Mouse (Mus musculus): ENCODE measurements around the gene Rsu1. TPM values are rescaled to one million over a fixed set of nuclear protein-coding genes. Genes with fewer than 3 reads are reported as not detected.

Gene Rsu1
- polyA plus RNA-seq, 1 experiment from 2014 or later = 158 TPM

DNA sequence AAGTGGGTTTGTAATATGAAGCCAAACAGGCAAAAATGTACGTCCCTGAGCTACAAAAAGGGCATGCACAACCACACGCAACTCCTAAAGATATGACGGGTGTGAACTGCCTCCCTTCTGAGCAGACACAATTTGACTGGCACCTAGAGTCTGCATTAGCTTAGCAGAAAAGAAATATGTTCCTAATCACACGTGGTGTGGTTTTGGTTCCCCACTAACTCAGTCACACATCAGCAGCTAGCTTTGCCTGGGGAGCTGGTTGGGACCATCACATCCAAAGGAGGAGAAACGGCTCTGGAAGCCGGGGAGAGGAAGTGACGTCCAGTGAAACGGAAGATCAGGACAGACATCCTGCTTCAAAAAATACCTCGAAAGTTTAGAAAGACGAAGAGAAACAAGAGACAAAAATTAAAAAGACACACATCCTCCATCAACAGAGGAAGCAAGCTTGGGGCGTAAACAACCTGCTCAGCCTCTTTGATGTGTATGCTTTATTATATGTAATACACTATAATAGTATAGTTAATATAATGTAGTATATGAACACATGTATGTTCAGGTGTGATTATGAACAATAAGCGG lies 37.9 kb downstream of the Rsu1 start:
- Histone ChIP-seq H3K27me3 (replicated peaks; ENCODE audit: insufficient read depth, low read length) (no peaks in the 10 kb centered on the region), H3K36me3 (ENCODE audit: insufficient read depth, low read length) (no peaks in the 10 kb centered on the region), H3K27ac (ENCODE audit: low read length) (no peak overlapping the region), H3K9me3 (ENCODE audit: low read length) (no peaks in the 10 kb centered on the region), H3K4me2 (replicated peaks; ENCODE audit: low read depth, low read length) (no peak overlapping the region), H3K4me3 (ENCODE audit: low read depth, low read length) (no peak overlapping the region), H3K4me1 (ENCODE audit: insufficient read depth, low read depth, low read length) (no peaks in the 10 kb centered on the region), H3K9ac (replicated peaks; ENCODE audit: low read depth) (no peak overlapping the region)
- ATAC-seq = no peak
- TF ChIP-seq EP300 (IDR thresholded peaks at IDR 0.05) (no peak), CTCF (IDR thresholded peaks at IDR 0.05) (no peak)
- WGBS = 70% methylated on average over 12 of the region's 12 CpGs
- DNase-seq (ENCODE audit: low spot score) = no peak

DNA sequence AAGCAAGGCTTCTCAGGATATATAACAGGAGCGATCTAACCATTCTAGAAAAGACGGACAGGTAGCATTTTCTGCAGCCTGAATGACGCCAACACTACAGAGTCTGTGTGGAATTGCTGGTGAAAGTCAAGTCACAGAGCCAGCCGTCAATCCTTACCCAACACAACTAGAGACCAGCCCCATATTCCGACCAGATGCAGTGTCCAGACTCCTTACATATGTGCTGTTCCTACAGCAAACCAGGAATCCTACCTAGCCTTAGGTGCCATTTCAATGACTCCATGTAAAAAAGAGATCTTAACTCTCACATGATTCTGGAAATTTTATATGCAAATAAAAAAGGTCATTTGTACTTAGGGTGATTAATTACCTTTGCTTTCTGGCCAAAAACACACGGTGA lies 38.9 kb downstream of the Rsu1 start:
- Histone ChIP-seq H3K27ac (ENCODE audit: low read length) (no peak overlapping the region), H3K27me3 (replicated peaks; ENCODE audit: insufficient read depth, low read length) (no peaks in the 10 kb centered on the region), H3K9ac (replicated peaks; ENCODE audit: low read depth) (no peak overlapping the region), H3K4me3 (ENCODE audit: low read depth, low read length) (no peak overlapping the region), H3K36me3 (ENCODE audit: insufficient read depth, low read length) (no peaks in the 10 kb centered on the region), H3K9me3 (ENCODE audit: low read length) (no peaks in the 10 kb centered on the region), H3K4me1 (ENCODE audit: insufficient read depth, low read depth, low read length) (no peaks in the 10 kb centered on the region), H3K4me2 (replicated peaks; ENCODE audit: low read depth, low read length) (no peak overlapping the region)
- no peak for ATAC-seq
- WGBS = 90% methylated on average over 6 of the region's 6 CpGs
- TF ChIP-seq EP300 (IDR thresholded peaks at IDR 0.05) = no peak
- TF ChIP-seq CTCF (IDR thresholded peaks at IDR 0.05) = no peak
- DNase-seq (ENCODE audit: low spot score) = no peak

DNA sequence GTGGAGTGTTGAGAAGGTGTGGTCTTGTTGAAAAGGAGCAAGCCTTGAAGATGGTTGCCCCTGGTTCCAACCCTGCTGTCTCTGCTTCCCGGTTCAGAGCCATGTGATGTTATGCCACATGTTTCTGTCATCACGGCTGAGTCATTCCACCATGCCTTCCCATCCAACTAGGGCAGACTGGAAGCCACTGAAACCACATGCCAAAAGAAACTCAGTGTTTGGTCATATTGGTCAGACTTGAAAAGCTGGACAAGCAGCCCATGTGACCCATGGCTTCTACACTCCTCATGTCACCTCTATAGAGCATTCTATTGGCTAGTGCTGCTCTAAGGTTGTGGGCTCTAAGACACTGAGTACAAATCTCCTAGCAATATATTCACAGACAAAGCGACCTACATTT lies 41.5 kb downstream of the Rsu1 start:
- Histone ChIP-seq H3K4me1 (ENCODE audit: insufficient read depth, low read depth, low read length) (no peaks in the 10 kb centered on the region), H3K9me3 (ENCODE audit: low read length) (no peaks in the 10 kb centered on the region), H3K36me3 (ENCODE audit: insufficient read depth, low read length) (no peaks in the 10 kb centered on the region), H3K27ac (ENCODE audit: low read length) (no peak overlapping the region), H3K4me2 (replicated peaks; ENCODE audit: low read depth, low read length) (no peak overlapping the region), H3K27me3 (replicated peaks; ENCODE audit: insufficient read depth, low read length) (no peaks in the 10 kb centered on the region), H3K9ac (replicated peaks; ENCODE audit: low read depth) (no peak overlapping the region), H3K4me3 (ENCODE audit: low read depth, low read length) (no peak overlapping the region)
- ATAC-seq = no peak
- 92% methylated on average over 3 of the region's 3 CpGs for WGBS
- no peak for DNase-seq (ENCODE audit: low spot score)
- TF ChIP-seq EP300 (IDR thresholded peaks at IDR 0.05) = no peak
- no peak for TF ChIP-seq CTCF (IDR thresholded peaks at IDR 0.05)

DNA sequence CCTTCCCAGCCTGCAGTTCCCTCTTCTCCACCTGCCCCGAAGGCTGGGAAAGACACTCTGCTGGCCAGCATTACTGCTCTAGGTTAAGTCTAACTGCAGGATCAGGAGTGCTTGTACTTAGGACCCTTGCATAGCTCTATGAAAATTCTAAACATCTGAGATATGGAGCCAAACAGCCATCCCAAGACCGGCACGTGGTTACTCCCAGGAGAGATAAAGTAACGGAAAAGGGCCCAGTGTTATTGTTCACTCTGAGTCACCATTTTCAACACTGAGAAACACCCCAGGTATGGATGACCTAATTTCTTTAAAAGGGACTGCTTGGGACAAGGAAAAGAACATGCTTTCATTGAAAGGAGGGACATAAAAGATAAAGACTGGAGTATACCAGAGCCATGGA lies 45.2 kb downstream of the Rsu1 start:
- DNase-seq (ENCODE audit: low spot score) (no peak), ATAC-seq (no peak)
- Histone ChIP-seq H3K27ac (ENCODE audit: low read length) (no peak overlapping the region), H3K9ac (replicated peaks; ENCODE audit: low read depth) (no peak overlapping the region), H3K4me2 (replicated peaks; ENCODE audit: low read depth, low read length) (no peak overlapping the region), H3K4me1 (ENCODE audit: insufficient read depth, low read depth, low read length) (no peaks in the 10 kb centered on the region), H3K36me3 (ENCODE audit: insufficient read depth, low read length) (no peaks in the 10 kb centered on the region), H3K9me3 (ENCODE audit: low read length) (no peaks in the 10 kb centered on the region), H3K4me3 (ENCODE audit: low read depth, low read length) (no peak overlapping the region), H3K27me3 (replicated peaks; ENCODE audit: insufficient read depth, low read length) (no peaks in the 10 kb centered on the region)
- no peak for TF ChIP-seq EP300 (IDR thresholded peaks at IDR 0.05)
- TF ChIP-seq CTCF (IDR thresholded peaks at IDR 0.05) = no peak
- 77% methylated on average over 4 of the region's 4 CpGs for WGBS

DNA sequence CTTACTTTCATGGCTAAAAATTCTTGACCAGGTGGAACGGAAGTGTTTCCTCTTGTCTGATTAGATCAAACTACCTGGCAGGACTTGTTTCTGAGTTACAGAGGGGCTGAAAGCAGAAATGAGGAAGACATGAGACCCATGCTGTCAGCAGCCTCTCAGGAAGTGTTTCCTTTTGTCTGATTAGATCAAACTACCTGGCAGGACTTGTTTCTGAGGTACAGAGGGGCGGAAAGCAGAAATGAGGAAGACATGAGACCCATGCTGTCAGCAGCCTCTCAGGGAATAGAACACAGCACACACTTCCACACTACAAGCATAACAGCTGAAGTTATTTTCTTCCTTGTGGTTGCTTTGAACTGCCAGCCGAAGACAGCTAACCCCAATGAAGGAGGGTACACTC lies 46.7 kb downstream of the Rsu1 start:
- Histone ChIP-seq H3K4me2 (replicated peaks; ENCODE audit: low read depth, low read length) (no peak overlapping the region), H3K27me3 (replicated peaks; ENCODE audit: insufficient read depth, low read length) (no peaks in the 10 kb centered on the region), H3K4me1 (ENCODE audit: insufficient read depth, low read depth, low read length) (no peaks in the 10 kb centered on the region), H3K36me3 (ENCODE audit: insufficient read depth, low read length) (no peaks in the 10 kb centered on the region), H3K4me3 (ENCODE audit: low read depth, low read length) (no peak overlapping the region), H3K9ac (replicated peaks; ENCODE audit: low read depth) (no peak overlapping the region), H3K9me3 (ENCODE audit: low read length) (no peaks in the 10 kb centered on the region), H3K27ac (ENCODE audit: low read length) (no peak overlapping the region)
- 84% methylated on average over 3 of the region's 3 CpGs for WGBS
- DNase-seq (ENCODE audit: low spot score) (no peak), ATAC-seq (no peak)
- no peak for TF ChIP-seq EP300 (IDR thresholded peaks at IDR 0.05)

DNA sequence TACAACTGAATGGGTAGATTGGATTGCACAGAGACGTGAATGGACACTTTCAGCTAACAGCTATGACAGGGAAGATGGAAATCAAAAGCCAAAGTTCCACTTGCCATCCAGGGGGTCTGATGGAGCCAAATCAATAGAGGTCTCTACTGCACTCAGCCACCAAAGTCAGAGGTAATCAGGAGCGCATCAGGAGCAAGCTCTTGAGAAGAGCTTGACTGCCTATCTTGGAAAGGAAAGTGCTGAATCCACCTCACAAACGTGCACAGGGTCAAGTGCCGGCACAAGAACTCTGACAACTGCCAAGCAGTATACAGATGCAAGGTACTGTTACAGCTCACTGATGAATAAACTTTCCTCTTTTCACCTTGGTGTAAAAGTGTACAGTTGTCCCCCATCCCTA lies 47.8 kb downstream of the Rsu1 start:
- Histone ChIP-seq H3K4me3 (ENCODE audit: low read depth, low read length) (no peak overlapping the region), H3K36me3 (ENCODE audit: insufficient read depth, low read length) (no peaks in the 10 kb centered on the region), H3K27me3 (replicated peaks; ENCODE audit: insufficient read depth, low read length) (no peaks in the 10 kb centered on the region), H3K9me3 (ENCODE audit: low read length) (no peaks in the 10 kb centered on the region), H3K9ac (replicated peaks; ENCODE audit: low read depth) (no peak overlapping the region), H3K4me2 (replicated peaks; ENCODE audit: low read depth, low read length) (no peak overlapping the region), H3K4me1 (ENCODE audit: insufficient read depth, low read depth, low read length) (no peaks in the 10 kb centered on the region), H3K27ac (ENCODE audit: low read length) (no peak overlapping the region)
- 81% methylated on average over 4 of the region's 4 CpGs for WGBS
- DNase-seq (ENCODE audit: low spot score) (no peak), ATAC-seq (no peak)
- no peak for TF ChIP-seq CTCF (IDR thresholded peaks at IDR 0.05)
- no peak for TF ChIP-seq EP300 (IDR thresholded peaks at IDR 0.05)

DNA sequence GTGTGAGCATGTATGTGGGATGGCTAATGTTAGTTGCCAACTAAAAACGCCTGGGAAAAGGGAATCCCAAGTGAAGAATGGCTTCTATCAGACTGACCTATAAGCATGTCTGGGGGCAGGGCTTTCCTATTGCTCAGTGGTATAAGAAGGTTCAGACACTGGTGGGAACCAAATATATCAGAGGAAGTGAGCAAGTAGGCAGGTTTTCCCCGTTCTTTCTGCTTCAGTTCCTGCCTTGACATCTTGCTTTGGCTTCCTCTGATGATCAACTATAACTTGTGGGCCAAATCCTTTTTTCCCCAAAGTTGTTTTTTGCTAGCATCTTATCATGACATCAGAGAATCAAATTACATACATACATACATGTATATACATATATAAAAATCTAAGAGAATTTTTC lies 51.1 kb downstream of the Rsu1 start:
- TF ChIP-seq CTCF (IDR thresholded peaks at IDR 0.05) = no peak
- TF ChIP-seq EP300 (IDR thresholded peaks at IDR 0.05) = no peak
- DNase-seq (ENCODE audit: low spot score) = no peak
- H3K9me3 ChIP-seq (ENCODE audit: low read length) = no peaks in the 10 kb centered on the region
- no peak overlapping the region for H3K27ac ChIP-seq (ENCODE audit: low read length)
- H3K9ac ChIP-seq (replicated peaks; ENCODE audit: low read depth) = no peak overlapping the region
- no peaks in the 10 kb centered on the region for H3K27me3 ChIP-seq (replicated peaks; ENCODE audit: insufficient read depth, low read length)
- H3K4me2 ChIP-seq (replicated peaks; ENCODE audit: low read depth, low read length) = no peak overlapping the region
- ATAC-seq = no peak
- no peak overlapping the region for H3K4me3 ChIP-seq (ENCODE audit: low read depth, low read length)
- no peaks in the 10 kb centered on the region for H3K4me1 ChIP-seq (ENCODE audit: insufficient read depth, low read depth, low read length)
- H3K36me3 ChIP-seq (ENCODE audit: insufficient read depth, low read length) = peaks cover 11% of the 10 kb centered on the region; the same call in 1 of the 2 replicates
- WGBS = 54% methylated on average over 2 of the region's 2 CpGs
